Mouse (Mus musculus): ENCODE data around the gene Qpctl. TPM values are rescaled to one million over a fixed set of nuclear protein-coding genes. Genes with fewer than 3 reads are reported as not detected.
"Not testable (repeated sequence)": the region's sequence is repeated elsewhere in the genome, so short reads cannot be mapped to it uniquely, and the experiment has no call there.

The Qpctl gene
- polyA plus RNA-seq, 1 experiment from 2014 or later, result 13.1 TPM

GRCm38 (mm10) chr7:19158601-19159000 is 9.5 kb upstream of the Qpctl start:
- DNase-seq (no peak), ATAC-seq (ENCODE audit: insufficient read depth) (no peak)
- H3K27ac ChIP-seq (ENCODE audit: low read depth), result no peak overlapping the region
- H3K4me2 ChIP-seq, result no peak overlapping the region
- no peak overlapping the region for H3K9ac ChIP-seq
- 54% methylated on average over 11 of the region's 11 CpGs for WGBS
- no peak overlapping the region for H3K4me3 ChIP-seq (ENCODE audit: low read depth, low read length)
- H3K27me3 ChIP-seq (ENCODE audit: insufficient read depth, low read length), result peaks cover 15% of the 10 kb centered on the region
- TF ChIP-seq CTCF (IDR thresholded peaks at IDR 0.05; ENCODE audit: low read depth), result no peak
- peaks cover 13% of the 10 kb centered on the region for H3K36me3 ChIP-seq (ENCODE audit: insufficient read depth)
- no peaks in the 10 kb centered on the region for H3K9me3 ChIP-seq (ENCODE audit: low read depth, low read length)
- H3K4me1 ChIP-seq (ENCODE audit: insufficient read depth), result no peaks in the 10 kb centered on the region

DNA sequence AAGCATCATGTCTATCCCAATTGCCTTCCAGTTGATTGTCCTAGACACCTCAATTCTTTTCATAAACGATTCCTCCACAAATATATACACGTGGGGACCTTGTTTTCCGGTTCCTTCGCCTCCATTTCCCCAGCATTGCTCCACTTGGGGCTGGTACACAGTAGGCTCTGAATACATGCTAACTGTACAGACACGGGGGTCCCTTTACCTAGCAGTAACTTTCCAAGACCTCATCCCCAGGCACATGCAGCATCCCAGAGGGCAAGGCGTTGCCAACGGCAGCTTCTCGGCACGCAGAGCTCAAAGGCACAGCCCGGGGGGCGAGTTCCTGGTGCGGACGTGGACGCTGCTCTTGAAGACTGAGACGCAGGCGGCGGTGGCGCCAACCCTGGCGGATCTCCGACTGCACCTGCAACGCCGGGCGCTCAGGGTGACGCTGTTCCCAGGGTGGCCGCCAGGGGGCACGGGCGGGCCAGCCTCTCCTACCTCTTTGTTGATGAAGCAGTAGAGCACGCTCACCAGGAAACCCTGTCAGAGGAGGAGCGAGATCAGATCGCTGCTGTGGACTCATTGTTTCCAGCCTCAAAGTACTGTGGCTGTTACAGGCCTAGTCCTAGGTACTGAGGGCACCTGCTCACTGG is 8.2 kb upstream of the Qpctl start:
- H3K27me3 ChIP-seq (ENCODE audit: insufficient read depth, low read length), result peaks cover 15% of the 10 kb centered on the region
- peak; percentile 95 for TF ChIP-seq CTCF (IDR thresholded peaks at IDR 0.05; ENCODE audit: low read depth)
- H3K9ac ChIP-seq, result no peak overlapping the region; the same call in 1 of the 2 replicates
- no peaks in the 10 kb centered on the region for H3K9me3 ChIP-seq (ENCODE audit: low read depth, low read length)
- H3K36me3 ChIP-seq (ENCODE audit: insufficient read depth), result peaks cover 26% of the 10 kb centered on the region
- no peak overlapping the region; the same call in 1 of the 2 replicates for H3K4me3 ChIP-seq (ENCODE audit: low read depth, low read length)
- peak; percentile 88 for DNase-seq
- H3K4me1 ChIP-seq (ENCODE audit: insufficient read depth), result no peaks in the 10 kb centered on the region
- WGBS, result 5% methylated on average over 30 of the region's 30 CpGs
- peak overlapping the region; percentile 48 for H3K4me2 ChIP-seq
- no peak overlapping the region for H3K27ac ChIP-seq (ENCODE audit: low read depth)
- peak; percentile 55 for ATAC-seq (ENCODE audit: insufficient read depth)

DNA sequence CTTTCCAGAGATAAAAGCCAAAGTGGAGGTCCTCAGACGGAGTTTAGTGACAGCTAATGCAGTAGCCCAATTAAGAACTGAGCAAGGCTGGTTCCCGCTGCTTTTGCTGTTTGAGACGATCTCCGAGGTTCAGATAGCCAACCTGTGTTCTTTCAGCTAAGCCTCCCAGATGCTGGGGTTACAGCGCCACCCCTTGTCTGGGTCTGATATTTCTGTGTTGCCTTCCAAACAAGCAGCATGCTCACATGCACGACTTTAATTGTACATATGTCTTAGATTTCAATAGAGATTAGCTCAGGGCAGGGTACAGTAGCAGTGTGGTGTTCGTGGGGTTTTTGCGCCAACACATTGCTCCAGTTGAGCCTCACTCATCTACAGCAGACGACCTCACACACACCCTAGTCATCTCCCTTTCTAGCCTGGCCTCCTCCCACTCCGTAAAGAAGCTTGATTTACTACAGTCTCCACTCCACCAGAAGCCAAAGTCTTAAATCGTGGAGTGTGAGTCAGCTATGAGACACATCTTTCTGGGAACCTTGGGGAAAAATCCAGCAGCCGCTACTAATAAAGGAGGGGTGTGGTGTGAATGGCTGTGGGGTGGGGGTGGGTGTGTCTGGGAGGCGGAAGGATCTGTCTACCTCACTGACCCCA is 6.9 kb upstream of the Qpctl start:
- peaks cover 15% of the 10 kb centered on the region for H3K27me3 ChIP-seq (ENCODE audit: insufficient read depth, low read length)
- H3K27ac ChIP-seq (ENCODE audit: low read depth), result no peak overlapping the region
- ATAC-seq (ENCODE audit: insufficient read depth) (no peak), DNase-seq (no peak)
- H3K9me3 ChIP-seq (ENCODE audit: low read depth, low read length), result no peaks in the 10 kb centered on the region
- H3K36me3 ChIP-seq (ENCODE audit: insufficient read depth), result peaks cover 38% of the 10 kb centered on the region
- 53% methylated on average over 13 of the region's 13 CpGs for WGBS
- H3K4me1 ChIP-seq (ENCODE audit: insufficient read depth), result no peaks in the 10 kb centered on the region
- H3K9ac ChIP-seq, result no peak overlapping the region
- no peak overlapping the region for H3K4me3 ChIP-seq (ENCODE audit: low read depth, low read length)
- no peak; the same call in 1 of the 2 replicates for TF ChIP-seq CTCF (IDR thresholded peaks at IDR 0.05; ENCODE audit: low read depth)
- H3K4me2 ChIP-seq, result no peak overlapping the region

GRCm38 (mm10) chr7:19154796-19155195 is 5.7 kb upstream of the Qpctl start:
- ATAC-seq (ENCODE audit: insufficient read depth), result no peak
- peaks cover 8% of the 10 kb centered on the region for H3K27me3 ChIP-seq (ENCODE audit: insufficient read depth, low read length)
- H3K9ac ChIP-seq, result no peak overlapping the region
- H3K4me3 ChIP-seq (ENCODE audit: low read depth, low read length), result no peak overlapping the region
- DNase-seq, result no peak
- WGBS, result 74% methylated on average over 8 of the region's 8 CpGs
- no peak for TF ChIP-seq CTCF (IDR thresholded peaks at IDR 0.05; ENCODE audit: low read depth)
- no peak overlapping the region for H3K4me2 ChIP-seq
- peaks cover 7% of the 10 kb centered on the region for H3K4me1 ChIP-seq (ENCODE audit: insufficient read depth)
- no peak overlapping the region for H3K27ac ChIP-seq (ENCODE audit: low read depth)
- H3K36me3 ChIP-seq (ENCODE audit: insufficient read depth), result peaks cover 38% of the 10 kb centered on the region
- no peaks in the 10 kb centered on the region for H3K9me3 ChIP-seq (ENCODE audit: low read depth, low read length)

GRCm38 (mm10) chr7:19151121-19151520 is 2.0 kb upstream of the Qpctl start:
- 87% methylated on average over 10 of the region's 10 CpGs for WGBS
- not testable (repeated sequence) for ATAC-seq (ENCODE audit: insufficient read depth); H3K27me3 ChIP-seq (ENCODE audit: insufficient read depth, low read length); H3K9me3 ChIP-seq (ENCODE audit: low read depth, low read length); H3K9ac ChIP-seq; H3K27ac ChIP-seq (ENCODE audit: low read depth); DNase-seq; H3K4me3 ChIP-seq (ENCODE audit: low read depth, low read length)
- Histone ChIP-seq H3K36me3 (ENCODE audit: insufficient read depth) (peaks cover 41% of the 10 kb centered on the region), H3K4me1 (ENCODE audit: insufficient read depth) (peaks cover 12% of the 10 kb centered on the region), H3K4me2 (peak overlapping the region; percentile 81; the same call in 1 of the 2 replicates)

DNA sequence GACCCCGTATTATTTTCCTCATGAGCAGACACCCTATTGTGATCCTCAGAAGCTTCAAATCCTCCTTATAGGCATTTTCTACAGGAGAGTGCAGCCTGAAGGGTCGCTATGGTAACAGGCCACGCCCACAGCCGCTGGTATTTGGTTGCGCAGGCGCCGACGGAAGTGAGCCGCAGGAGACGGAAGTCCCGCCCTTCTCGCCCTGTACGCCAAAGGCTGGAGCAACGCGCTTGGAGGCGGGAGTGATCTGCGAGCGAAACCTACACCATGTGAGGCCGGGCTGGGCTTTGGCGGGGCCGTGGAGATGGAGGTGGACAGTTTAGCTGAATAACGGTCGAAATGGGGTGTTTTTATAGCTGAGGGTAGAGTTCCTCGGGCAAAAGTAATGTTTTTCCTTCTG is 535 bp upstream of the Qpctl start, which contains the start of gene Snrpd2:
Gene Snrpd2, plus strand, starts transcription at position 97 of the 400 bp plus-strand sequence.
- Histone ChIP-seq H3K27me3 (ENCODE audit: insufficient read depth, low read length) (no peaks in the 10 kb centered on the region), H3K9ac (peak within 1 kb of the TSS; percentile 66), H3K36me3 (ENCODE audit: insufficient read depth) (peaks cover 39% of the 10 kb centered on the region), H3K9me3 (ENCODE audit: low read depth, low read length) (no peaks in the 10 kb centered on the region), H3K27ac (ENCODE audit: low read depth) (peak within 1 kb of the TSS; percentile 37), H3K4me3 (ENCODE audit: low read depth, low read length) (peak within 1 kb of the TSS; percentile 56), H3K4me1 (ENCODE audit: insufficient read depth) (peaks cover 12% of the 10 kb centered on the region), H3K4me2 (peak within 1 kb of the TSS; percentile 81)
- TF ChIP-seq CTCF (IDR thresholded peaks at IDR 0.05; ENCODE audit: low read depth), result no peak
- DNase-seq (peak; percentile 100), ATAC-seq (ENCODE audit: insufficient read depth) (peak; percentile 95)
- under 1% methylated on average over 24 of the region's 24 CpGs for WGBS

GRCm38 (mm10) chr7:19148180-19148874 is 764 bp downstream of the Qpctl start:
- no peak for ATAC-seq (ENCODE audit: insufficient read depth)

More at GRCm38 (mm10) chr7:19148180-19148874, 764 bp downstream of the Qpctl start:
- Histone ChIP-seq H3K9me3 (ENCODE audit: low read depth, low read length) (no peaks in the 10 kb centered on the region), H3K9ac (peak overlapping the region; percentile 58), H3K36me3 (ENCODE audit: insufficient read depth) (peaks cover 26% of the 10 kb centered on the region), H3K4me2 (peak overlapping the region; percentile 81), H3K27ac (ENCODE audit: low read depth) (peak overlapping the region; percentile 30; the same call in 1 of the 2 replicates), H3K27me3 (ENCODE audit: insufficient read depth, low read length) (no peaks in the 10 kb centered on the region), H3K4me3 (ENCODE audit: low read depth, low read length) (peak overlapping the region; percentile 56), H3K4me1 (ENCODE audit: insufficient read depth) (peaks cover 12% of the 10 kb centered on the region)
- TF ChIP-seq CTCF (IDR thresholded peaks at IDR 0.05; ENCODE audit: low read depth), result no peak
- WGBS, result 13% methylated on average over 20 of the region's 20 CpGs
- DNase-seq, result no peak
